Mouse (Mus musculus) cortical plate, adult 2 months (tissue): ENCODE measurements around the gene Cep95. TPM values are rescaled to one million over a fixed set of nuclear protein-coding genes. Genes with fewer than 3 reads are reported as not detected.
A peak's percentile ranks its signal among the peaks of the same experiment; 100 is the strongest.
"Not testable (repeated sequence)": the region's sequence is repeated elsewhere in the genome, so short reads cannot be mapped to it uniquely, and the experiment has no call there.

Experiments used
- H3K27ac ChIP-seq: fragments of 200-500 bp; 2 replicates; pipeline ENCODE4 v1.5.1; 2012; ENCODE audit warnings: low read length, control low read depth, inconsistent platforms; ENCODE audit not compliant: insufficient read depth
- H3K4me1 ChIP-seq: fragments of 200-500 bp; 2 replicates; pipeline ENCODE4 v1.6.1; 2011; ENCODE audit warnings: low read length; ENCODE audit not compliant: control insufficient read depth, insufficient read depth
- H3K4me3 ChIP-seq: fragments of 200-500 bp; 2 replicates; pipeline ENCODE4 v1.5.1; 2011; ENCODE audit warnings: mild to moderate bottlenecking, low read length, control low read depth; ENCODE audit not compliant: insufficient read depth
- CTCF ChIP-seq: fragments of 200-500 bp; IDR thresholded peaks from 2 replicates; pipeline ENCODE4 v1.5.1; 2011; ENCODE audit warnings: mild to moderate bottlenecking, control low read depth, low read length; ENCODE audit not compliant: insufficient read depth; ENCODE audit errors: extremely low read depth
- POLR2A ChIP-seq: fragments of 200-500 bp; IDR thresholded peaks from 2 replicates; pipeline ENCODE4 v1.6.1; 2011; ENCODE audit warnings: mild to moderate bottlenecking, low read length, control low read depth; ENCODE audit not compliant: insufficient read depth; ENCODE audit errors: extremely low read depth
- polyA plus RNA-seq: library from polyadenylated mRNA; depleted of rRNA; stranded (reverse); fragments of >200 nt; gene quantifications from 2 replicates; pipeline ENCODE4 v1.2.3, GENCODE M21; 2012

Gene Cep95
- polyA plus RNA-seq, 1 experiment: 15.5 TPM

DNA sequence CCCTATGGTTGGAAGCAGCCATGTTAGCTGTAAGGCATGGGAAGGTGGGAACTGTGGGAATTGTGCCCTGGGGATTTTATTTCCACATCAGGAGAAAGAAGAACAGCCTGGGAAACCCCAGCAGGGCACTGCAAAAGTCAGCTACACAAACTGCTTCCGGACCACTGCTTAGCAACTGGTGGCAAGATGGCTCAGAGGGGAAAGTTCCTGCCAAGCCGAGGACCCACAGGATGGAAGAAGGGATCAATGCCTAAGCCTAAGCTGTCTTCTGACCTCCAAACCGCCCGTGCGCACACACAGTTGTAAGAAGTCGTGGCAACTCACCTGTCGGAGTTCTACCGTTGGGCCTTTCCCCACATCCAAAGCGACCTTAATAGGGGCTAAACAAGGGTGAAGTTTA, 16.0 kb upstream of the Cep95 start:
- no peak overlapping the region for H3K4me3 ChIP-seq
- no peaks in the 10 kb centered on the region for H3K4me1 ChIP-seq
- H3K27ac ChIP-seq: no peak overlapping the region
- TF ChIP-seq CTCF (no peak), POLR2A (no peak)

DNA sequence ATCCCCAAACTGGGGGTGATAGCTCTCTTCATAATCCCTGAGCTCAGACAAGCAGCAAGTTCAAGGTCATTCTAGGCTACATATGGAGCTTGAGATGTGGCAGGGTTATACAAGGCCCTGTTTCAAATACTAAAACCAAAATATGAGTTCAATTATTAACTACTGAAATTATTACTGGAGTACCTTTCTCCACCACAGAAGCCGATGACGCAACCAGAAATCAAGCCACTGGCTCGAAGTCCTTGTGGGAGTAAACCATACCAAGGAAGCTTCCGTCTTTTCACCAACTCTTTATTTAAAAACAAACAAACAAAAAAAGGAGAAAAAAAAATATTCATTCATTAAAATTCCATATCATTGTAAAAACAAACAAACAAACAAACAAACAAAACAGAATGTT, 12.1 kb upstream of the Cep95 start:
- no peak overlapping the region for H3K4me3 ChIP-seq
- peaks cover 1% of the 10 kb centered on the region; the same call in 1 of the 2 replicates for H3K4me1 ChIP-seq
- no peak for TF ChIP-seq CTCF
- TF ChIP-seq POLR2A: no peak
- no peak overlapping the region for H3K27ac ChIP-seq

DNA sequence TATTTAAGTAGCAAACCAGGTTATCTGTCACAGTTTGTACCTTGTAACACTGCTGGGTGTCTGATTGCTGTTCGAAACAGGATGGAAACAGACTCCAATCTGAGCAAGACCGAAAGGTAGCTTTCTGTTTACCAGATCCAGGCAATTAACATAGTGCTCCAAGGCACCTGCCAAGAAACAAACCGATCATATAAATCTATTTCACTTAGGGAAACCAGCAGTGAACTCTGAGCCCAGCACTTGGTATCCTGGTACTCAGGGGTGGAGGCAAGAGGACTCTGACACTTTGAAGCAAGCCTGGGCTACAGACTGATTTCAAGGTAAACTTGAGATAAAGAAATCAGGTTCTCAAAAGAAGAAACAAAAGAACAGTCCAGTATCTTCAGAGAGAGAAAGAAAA, 11.7 kb upstream of the Cep95 start:
- no peak overlapping the region for H3K4me3 ChIP-seq

DNA sequence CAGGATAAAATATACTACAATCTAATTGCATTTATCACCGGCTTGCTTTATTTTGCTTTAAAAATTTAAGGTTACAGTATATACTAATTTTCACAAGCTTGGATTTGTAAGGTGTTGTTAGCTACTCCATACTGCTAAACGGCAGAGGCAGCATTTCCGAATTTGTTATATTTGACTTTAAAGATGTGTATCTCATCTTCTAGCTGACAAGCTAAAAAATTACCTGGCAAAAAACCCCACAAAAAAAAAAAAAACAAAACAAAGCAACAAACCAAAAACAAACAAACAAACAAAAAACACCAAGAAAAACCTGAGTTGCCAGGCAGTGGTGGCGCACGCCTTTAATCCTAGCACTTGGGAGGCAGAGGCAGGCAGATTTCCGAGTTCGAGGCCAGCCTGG, 10.9 kb upstream of the Cep95 start:
- TF ChIP-seq POLR2A (no peak), CTCF (no peak)
- peaks cover 3% of the 10 kb centered on the region; the same call in 1 of the 2 replicates for H3K4me1 ChIP-seq
- H3K4me3 ChIP-seq: peak overlapping the region; percentile 63; the same call in 1 of the 2 replicates
- H3K27ac ChIP-seq: no peak overlapping the region

More for the DNA sequence above, 11.7 kb upstream of the Cep95 start:
- no peak for TF ChIP-seq CTCF
- no peak for TF ChIP-seq POLR2A
- H3K4me1 ChIP-seq: peaks cover 1% of the 10 kb centered on the region; the same call in 1 of the 2 replicates
- no peak overlapping the region for H3K27ac ChIP-seq

DNA sequence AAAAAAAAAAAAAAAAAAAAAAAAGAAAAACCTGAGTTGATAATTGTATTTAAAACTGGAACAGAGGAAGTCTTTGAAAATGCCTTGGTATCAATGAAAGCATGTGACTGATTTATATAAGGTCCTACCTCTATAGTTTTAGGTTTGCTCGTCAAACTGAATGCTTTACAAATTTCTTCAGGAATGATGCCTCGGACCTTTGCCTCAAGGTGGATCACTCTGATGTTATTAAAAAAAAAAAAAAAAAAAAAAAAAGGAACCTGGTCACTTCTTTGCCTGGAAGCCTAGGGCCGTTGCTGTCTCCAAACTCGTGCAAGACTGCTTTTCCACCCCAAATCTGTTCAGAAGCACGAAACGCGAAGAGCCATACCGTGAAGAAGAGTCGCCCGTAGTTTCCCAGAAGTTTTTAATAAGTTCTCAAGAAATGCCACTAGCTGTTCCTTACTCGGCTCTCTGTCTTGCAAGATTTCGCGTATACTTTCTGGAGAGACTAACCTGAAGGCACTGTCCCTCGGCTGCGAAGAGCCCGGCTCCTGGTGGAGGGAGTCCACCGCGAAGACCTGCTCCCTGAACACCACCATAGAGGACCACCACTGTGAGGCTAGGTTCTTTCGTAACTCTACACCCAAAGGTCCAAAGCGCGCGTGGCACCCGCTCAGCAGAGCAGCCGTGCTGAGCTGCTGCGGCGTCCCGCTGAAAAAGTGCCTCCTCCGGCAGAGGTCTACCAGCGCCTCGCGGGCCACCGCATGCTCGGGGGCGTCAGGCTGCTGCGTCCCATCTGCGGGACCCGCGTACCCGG, 10.3 kb upstream of the Cep95 start:
- Histone ChIP-seq H3K27ac (peak overlapping the region; percentile 67; the same call in 1 of the 2 replicates), H3K4me3 (peak overlapping the region; percentile 63)
- TF ChIP-seq CTCF: no peak
- no peak for TF ChIP-seq POLR2A

DNA sequence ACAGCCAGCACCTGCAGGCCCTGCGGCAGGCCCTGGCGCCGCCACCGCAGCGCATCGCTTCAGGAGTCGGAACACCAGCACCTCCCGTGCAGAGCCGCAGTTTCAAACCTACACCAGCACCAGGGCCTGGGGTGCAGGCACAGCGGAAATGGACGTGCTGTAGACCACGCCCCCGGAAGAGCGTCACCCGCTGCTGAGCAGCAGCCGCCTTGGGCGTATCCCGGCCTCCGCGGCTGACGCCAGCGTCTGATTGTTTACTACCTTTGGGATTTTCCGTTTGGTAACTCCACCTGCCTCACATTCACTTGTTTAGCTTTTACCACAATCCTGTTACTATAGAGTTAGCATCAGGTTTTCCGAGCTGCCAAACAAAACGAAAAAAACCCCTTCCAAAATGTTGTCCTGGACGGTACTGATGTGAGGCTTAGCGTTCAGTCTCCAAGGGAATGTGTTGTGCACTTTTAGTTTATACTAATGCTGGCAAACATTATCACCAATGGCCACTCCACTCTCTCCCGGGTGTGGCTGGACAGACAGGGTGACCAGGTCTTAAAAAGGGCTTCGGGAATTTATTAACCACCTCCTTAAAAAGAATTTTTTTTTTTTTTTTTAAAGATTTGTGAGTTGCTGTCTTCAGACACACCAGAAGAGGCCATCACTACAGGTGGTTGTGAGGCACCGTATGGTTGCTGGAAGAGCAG, 9.5 kb upstream of the Cep95 start, which contains the start of gene Polg2:
TSS of gene Polg2 (minus strand) at position 150 of the 701 bp plus-strand sequence.
- H3K4me3 ChIP-seq: peak within 1 kb of the TSS; percentile 63
- H3K4me1 ChIP-seq: peaks cover 3% of the 10 kb centered on the region; the same call in 1 of the 2 replicates
- TF ChIP-seq CTCF (no peak), POLR2A (peak; percentile 93)
- H3K27ac ChIP-seq: peak within 1 kb of the TSS; percentile 67; the same call in 1 of the 2 replicates

More for the DNA sequence above, 10.3 kb upstream of the Cep95 start:
- H3K4me1 ChIP-seq: peaks cover 3% of the 10 kb centered on the region; the same call in 1 of the 2 replicates

DNA sequence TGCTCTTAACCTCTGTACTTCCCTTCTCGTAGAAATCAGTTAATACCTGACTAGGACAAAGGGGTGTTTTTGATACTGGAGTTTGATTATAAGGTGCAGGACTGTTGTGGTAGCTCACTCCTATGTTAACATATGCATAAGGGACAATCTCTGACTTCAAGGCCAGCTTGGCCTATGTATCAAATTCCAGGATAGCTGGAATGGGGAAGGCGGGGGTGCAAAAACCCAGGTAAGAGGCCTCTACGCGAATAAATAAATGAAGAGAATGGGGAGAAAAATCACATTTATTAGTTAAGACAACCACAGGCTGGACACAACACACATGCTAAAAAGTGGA, 9.0 kb upstream of the Cep95 start:
- Histone ChIP-seq H3K4me3 (no peak overlapping the region; the same call in 1 of the 2 replicates), H3K4me1 (peaks cover 3% of the 10 kb centered on the region; the same call in 1 of the 2 replicates), H3K27ac (no peak overlapping the region)
- TF ChIP-seq CTCF (no peak), POLR2A (no peak)

DNA sequence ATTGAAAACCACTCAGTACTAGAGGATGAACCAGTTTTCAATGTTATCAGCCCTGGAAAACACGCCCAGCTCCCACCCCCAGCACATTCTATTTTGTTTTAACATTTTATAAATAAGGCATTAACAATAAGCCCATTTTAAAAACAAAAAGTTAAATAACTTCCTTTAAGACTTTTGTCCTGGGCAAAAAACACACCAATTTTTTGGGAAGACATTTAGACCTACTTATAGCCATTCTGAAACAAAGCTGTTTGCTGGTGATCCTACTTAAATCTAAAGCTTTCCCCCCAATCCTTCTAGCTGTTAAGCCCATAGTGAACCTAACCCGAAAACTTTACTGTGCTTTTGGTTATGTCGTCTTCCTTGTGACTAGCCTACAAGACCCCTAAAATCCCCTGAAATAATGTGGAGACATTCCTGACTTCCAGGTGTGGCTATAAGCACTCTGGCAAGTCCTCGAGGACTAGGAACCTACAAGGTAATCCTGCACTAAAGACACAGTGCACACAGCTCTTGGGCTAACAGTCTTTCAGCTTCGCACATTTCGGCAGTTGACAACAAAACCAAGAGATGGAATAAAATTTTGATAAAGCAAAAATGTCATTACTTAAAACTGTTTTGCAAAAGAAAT, 8.3 kb upstream of the Cep95 start:
- peaks cover 3% of the 10 kb centered on the region; the same call in 1 of the 2 replicates for H3K4me1 ChIP-seq
- no peak overlapping the region for H3K4me3 ChIP-seq
- no peak overlapping the region for H3K27ac ChIP-seq
- TF ChIP-seq CTCF (no peak), POLR2A (no peak)

DNA sequence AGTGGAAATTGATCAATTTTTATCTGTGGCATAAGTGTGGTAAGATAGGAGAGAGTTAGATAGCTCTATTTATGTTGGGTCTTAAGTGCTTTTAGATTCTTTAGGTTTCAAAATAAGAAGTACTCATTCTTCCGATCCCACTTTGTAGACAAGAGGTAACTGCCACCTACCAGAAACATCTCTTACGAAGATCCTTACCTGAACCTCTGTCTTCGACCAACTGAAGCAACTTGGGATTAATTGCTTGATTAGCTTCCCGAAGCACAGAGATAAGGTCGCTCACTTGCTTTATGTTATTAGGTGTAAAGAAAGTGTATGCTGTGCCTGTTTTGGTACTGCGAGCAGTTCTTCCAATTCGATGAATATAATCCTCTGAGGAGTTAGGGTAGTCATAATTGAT, 6.8 kb upstream of the Cep95 start:
- H3K4me3 ChIP-seq, H3K4me1 ChIP-seq, H3K27ac ChIP-seq: not testable (repeated sequence)
